Mouse (Mus musculus): Measurements from ENCODE around the gene Mvb12b. TPM values are rescaled to one million over a fixed set of nuclear protein-coding genes. Genes with fewer than 3 reads are reported as not detected.

The Mvb12b gene
- polyA plus RNA-seq, 1 experiment from 2014 or later = 16.6 TPM

DNA sequence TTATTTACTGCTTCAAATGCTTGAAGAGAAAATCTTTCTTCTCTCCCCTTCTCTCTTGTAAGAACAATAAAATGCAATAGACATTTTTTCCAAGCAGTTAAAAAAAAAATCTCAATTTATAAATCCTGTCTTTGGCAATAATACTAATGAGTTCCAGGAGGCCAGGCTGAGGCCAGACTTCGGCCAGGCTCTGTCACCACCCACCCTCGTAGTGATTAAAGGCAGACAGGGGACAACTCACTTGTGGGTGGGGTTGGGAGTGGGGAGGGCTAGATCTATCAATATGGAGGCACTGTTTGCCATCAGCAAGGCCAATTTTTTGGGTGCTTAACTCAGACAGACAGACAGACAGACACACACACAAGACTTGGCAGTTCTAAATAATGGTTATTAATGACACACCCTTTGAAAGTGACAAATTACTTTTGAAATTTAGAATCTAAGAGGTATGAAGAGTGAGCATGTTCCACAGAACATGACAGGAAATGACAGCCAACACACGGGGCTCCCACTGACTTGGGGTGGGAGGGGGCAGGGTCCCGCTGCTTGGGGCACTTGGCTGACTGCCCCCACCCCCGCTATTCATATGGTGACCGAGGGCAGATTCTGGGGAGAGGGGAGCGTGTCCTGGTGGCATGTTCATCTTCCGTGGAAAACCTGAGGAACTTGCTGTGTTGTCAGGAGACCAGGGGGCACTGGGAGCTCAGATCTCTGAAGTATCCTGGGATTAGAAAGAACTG lies 74.1 kb downstream of the Mvb12b start:
- Histone ChIP-seq H3K4me1 (replicated peaks) (peaks cover 13% of the 10 kb centered on the region; the same call in 1 of the 2 replicates), H3K4me3 (no peak overlapping the region), H3K27ac (ENCODE audit: poor library complexity, severe bottlenecking) (no peak overlapping the region), H3K36me3 (no peaks in the 10 kb centered on the region), H3K4me2 (no peak overlapping the region), H3K27me3 (replicated peaks) (peaks cover 5% of the 10 kb centered on the region), H3K9me3 (replicated peaks) (no peaks in the 10 kb centered on the region), H3K9ac (no peak overlapping the region)
- 52% methylated on average over 8 of the region's 8 CpGs for WGBS
- ATAC-seq (ENCODE audit: insufficient number of reproducible peaks, low FRiP score) = no peak

DNA sequence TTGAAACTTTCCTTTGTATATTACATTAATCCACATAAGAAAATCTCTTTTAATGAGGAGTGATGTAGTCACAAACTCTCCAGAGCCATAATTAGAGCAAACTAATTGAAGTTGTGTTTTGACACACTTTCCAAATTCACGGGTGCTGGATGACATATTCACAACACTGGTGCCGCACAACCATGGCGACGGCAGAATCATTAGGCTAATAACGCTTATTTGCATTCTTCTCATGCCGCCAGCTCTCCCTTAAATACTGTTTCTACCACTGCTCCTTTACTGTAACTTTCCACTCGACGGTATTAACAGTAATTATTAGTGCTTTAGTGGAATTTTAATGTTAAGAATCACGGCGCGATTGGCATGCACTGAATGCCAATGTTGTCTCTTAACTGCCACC lies 74.8 kb downstream of the Mvb12b start:
- Histone ChIP-seq H3K36me3 (no peaks in the 10 kb centered on the region), H3K4me3 (no peak overlapping the region), H3K27me3 (replicated peaks) (peaks cover 5% of the 10 kb centered on the region), H3K4me1 (replicated peaks) (peaks cover 13% of the 10 kb centered on the region; the same call in 1 of the 2 replicates), H3K9ac (no peak overlapping the region), H3K27ac (ENCODE audit: poor library complexity, severe bottlenecking) (no peak overlapping the region), H3K4me2 (no peak overlapping the region), H3K9me3 (replicated peaks) (no peaks in the 10 kb centered on the region)
- WGBS = 77% methylated on average over 11 of the region's 11 CpGs
- ATAC-seq (ENCODE audit: insufficient number of reproducible peaks, low FRiP score) = no peak

DNA sequence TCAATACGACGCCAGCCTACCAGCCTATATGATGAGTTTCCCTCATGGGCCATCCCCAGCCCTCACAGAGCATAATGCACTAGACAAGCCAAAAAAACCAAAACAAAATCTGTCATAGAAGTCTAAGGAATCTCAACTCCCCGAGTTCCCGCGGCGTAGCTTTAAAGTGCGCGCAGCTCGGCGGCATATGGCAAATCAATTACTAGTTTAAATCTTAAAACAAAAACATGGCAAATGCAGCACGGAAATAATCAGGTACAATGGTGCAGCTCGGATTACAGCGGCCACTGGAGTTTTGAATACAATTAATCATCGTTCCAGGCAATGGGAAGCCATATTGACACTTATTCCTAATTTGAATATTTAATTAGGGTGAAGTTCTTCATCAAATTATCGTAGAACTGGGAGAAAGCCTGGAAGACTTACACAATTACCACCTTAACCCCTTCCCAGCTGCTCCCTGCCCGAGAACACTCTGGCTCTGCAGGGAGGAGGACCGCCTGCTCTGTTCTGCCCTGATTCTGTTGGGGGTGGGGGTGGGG lies 76.3 kb downstream of the Mvb12b start:
- no peak overlapping the region for H3K4me3 ChIP-seq
- no peaks in the 10 kb centered on the region for H3K9me3 ChIP-seq (replicated peaks)
- H3K27ac ChIP-seq (ENCODE audit: poor library complexity, severe bottlenecking) = no peak overlapping the region
- H3K4me2 ChIP-seq = no peak overlapping the region
- 76% methylated on average over 17 of the region's 17 CpGs for WGBS
- peaks cover 11% of the 10 kb centered on the region; the same call in 1 of the 2 replicates for H3K4me1 ChIP-seq (replicated peaks)
- no peak for ATAC-seq (ENCODE audit: insufficient number of reproducible peaks, low FRiP score)
- no peak overlapping the region for H3K9ac ChIP-seq
- peaks cover under 1% of the 10 kb centered on the region; the same call in 1 of the 2 replicates for H3K27me3 ChIP-seq (replicated peaks)
- H3K36me3 ChIP-seq = no peaks in the 10 kb centered on the region

DNA sequence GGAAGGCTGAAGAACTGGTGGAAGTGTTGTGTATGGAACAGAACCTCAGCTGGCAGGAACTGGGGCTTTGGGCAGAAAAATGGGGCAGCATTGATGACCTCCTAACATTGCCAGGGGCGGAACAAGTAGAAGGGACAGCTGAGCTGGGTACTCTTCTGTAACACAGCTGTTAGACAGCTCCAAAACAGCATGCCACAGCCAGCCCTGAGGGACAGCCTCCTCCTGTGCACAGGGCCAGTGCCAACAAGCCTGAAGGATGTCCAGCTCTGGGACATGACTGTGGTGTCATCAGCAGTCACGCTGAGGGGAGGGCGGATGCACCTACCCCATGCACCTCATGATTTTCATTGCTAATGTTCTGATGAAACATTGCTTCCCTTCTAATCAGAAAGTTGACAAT lies 78.7 kb downstream of the Mvb12b start:
- Histone ChIP-seq H3K9ac (no peak overlapping the region), H3K4me3 (no peak overlapping the region), H3K27me3 (replicated peaks) (0 out of 2 replicates have a peak, but pooled peaks cover 4% of the 10 kb centered on the region), H3K4me2 (no peak overlapping the region), H3K36me3 (no peaks in the 10 kb centered on the region), H3K9me3 (replicated peaks) (no peaks in the 10 kb centered on the region), H3K27ac (ENCODE audit: poor library complexity, severe bottlenecking) (no peak overlapping the region), H3K4me1 (replicated peaks) (0 out of 2 replicates have a peak, but pooled peaks cover 7% of the 10 kb centered on the region)
- 94% methylated on average over 3 of the region's 3 CpGs for WGBS
- no peak for ATAC-seq (ENCODE audit: insufficient number of reproducible peaks, low FRiP score)

DNA sequence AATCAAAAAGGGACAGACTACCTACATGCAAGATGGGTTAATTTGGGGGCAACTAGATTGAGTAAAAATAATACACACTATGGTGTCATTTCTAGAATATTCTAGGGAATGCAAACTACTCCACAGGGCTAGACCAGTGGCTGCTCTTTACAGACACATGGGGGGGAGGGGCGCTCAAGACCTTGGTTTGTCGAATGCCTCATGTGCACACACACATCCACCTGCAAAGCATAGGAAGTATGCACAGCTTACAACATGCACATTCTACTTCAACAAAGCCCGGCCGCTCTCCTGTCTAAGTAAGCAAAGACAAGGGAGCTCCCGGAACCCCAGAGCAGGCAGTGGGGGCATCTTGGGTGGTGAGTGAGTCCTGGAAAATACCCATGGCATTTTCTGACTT lies 79.7 kb downstream of the Mvb12b start:
- H3K9me3 ChIP-seq (replicated peaks) = no peaks in the 10 kb centered on the region
- H3K4me3 ChIP-seq = no peak overlapping the region
- 0 out of 2 replicates have a peak, but pooled peaks cover 7% of the 10 kb centered on the region for H3K4me1 ChIP-seq (replicated peaks)
- no peak overlapping the region for H3K27ac ChIP-seq (ENCODE audit: poor library complexity, severe bottlenecking)
- no peak overlapping the region for H3K9ac ChIP-seq
- no peaks in the 10 kb centered on the region for H3K36me3 ChIP-seq
- ATAC-seq (ENCODE audit: insufficient number of reproducible peaks, low FRiP score) = no peak
- H3K4me2 ChIP-seq = no peak overlapping the region
- H3K27me3 ChIP-seq (replicated peaks) = 0 out of 2 replicates have a peak, but pooled peaks cover 4% of the 10 kb centered on the region
- WGBS = 91% methylated on average over 5 of the region's 5 CpGs

DNA sequence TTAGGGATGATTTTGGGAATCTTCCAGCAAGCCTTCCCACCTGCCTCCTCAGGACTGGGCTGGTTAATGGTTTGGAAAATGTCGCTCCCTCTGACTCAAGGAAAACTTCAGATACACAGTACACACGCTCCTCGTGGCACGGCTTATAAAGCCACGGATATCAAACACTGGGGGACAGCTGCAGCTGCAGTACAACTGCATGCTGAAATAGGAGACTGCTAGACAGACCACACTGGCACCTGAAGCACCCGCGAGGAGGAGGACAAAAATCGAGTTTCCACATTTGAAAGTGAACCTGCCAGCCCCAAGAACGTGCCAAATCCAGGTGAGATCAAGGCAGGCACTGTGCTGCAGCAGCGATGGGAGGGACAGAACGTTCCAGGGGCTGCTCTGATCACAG lies 82.1 kb downstream of the Mvb12b start:
- 81% methylated on average over 11 of the region's 11 CpGs for WGBS
- no peak overlapping the region for H3K27ac ChIP-seq (ENCODE audit: poor library complexity, severe bottlenecking)

DNA sequence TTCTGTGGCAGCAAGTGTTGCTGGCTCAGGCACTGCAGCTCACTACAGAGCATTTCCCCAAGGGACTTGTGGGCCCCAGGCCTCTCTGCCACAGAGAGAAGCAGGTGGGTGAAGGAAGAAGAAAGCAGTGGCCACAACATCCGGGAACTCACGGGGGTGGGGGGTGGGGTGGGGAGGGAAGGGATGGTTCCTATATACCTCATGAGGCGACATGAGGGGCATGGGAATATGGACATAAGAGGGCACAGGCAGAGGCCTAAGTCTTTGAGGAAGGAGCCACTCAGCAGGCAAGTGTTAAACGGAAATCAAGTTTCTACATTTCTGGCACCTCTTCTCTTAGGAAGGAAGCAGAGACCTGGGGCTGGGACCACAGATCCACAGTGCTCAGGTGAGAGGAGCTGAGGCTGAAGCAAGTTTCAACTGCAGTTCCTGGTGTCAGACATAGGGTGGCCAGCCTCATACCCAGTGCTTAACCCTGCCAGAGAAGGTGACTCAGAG lies 84.0 kb downstream of the Mvb12b start:
- Histone ChIP-seq H3K4me1 (replicated peaks) (peaks cover 16% of the 10 kb centered on the region), H3K4me3 (no peak overlapping the region), H3K36me3 (peaks cover 7% of the 10 kb centered on the region), H3K9me3 (replicated peaks) (no peaks in the 10 kb centered on the region), H3K9ac (no peak overlapping the region), H3K27ac (ENCODE audit: poor library complexity, severe bottlenecking) (no peak overlapping the region), H3K4me2 (no peak overlapping the region), H3K27me3 (replicated peaks) (0 out of 2 replicates have a peak, but pooled peaks cover 4% of the 10 kb centered on the region)
- WGBS = 78% methylated on average over 4 of the region's 4 CpGs
- no peak for ATAC-seq (ENCODE audit: insufficient number of reproducible peaks, low FRiP score)

More for the DNA sequence above, 82.1 kb downstream of the Mvb12b start:
- no peak overlapping the region for H3K4me2 ChIP-seq
- H3K27me3 ChIP-seq (replicated peaks) = 0 out of 2 replicates have a peak, but pooled peaks cover 4% of the 10 kb centered on the region
- H3K36me3 ChIP-seq = peaks cover 7% of the 10 kb centered on the region
- no peak for ATAC-seq (ENCODE audit: insufficient number of reproducible peaks, low FRiP score)
- H3K4me3 ChIP-seq = no peak overlapping the region
- no peak overlapping the region for H3K9ac ChIP-seq
- no peaks in the 10 kb centered on the region for H3K9me3 ChIP-seq (replicated peaks)
- peaks cover 15% of the 10 kb centered on the region for H3K4me1 ChIP-seq (replicated peaks)

DNA sequence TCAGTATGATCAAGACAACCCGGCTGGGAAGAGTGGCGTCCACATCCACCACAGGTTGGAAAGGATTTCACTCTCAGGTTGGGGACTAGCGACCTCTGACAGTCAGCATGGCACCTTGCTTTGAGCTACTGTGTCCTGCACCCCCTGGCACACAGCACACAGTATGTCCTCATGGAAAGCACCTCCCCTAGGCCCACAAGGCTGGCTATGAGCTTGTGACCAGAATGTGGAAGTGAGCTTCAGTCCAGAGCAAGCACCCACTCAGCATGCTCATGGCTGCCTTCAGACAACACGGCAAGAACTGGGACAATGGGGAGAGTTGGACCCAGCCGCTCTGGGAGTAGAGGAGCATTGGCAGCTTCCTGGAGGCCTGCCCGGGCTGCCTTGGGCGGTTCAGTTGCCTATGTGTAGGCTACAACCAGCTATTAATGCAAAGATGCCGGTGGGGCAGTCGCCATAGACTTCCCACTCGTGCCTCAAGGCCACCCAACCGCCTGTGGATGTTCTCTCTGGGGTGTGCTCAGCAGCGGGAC lies 84.6 kb downstream of the Mvb12b start:
- no peak for ATAC-seq (ENCODE audit: insufficient number of reproducible peaks, low FRiP score)
- H3K9me3 ChIP-seq (replicated peaks) = no peaks in the 10 kb centered on the region
- H3K9ac ChIP-seq = no peak overlapping the region
- no peak overlapping the region for H3K27ac ChIP-seq (ENCODE audit: poor library complexity, severe bottlenecking)
- no peak overlapping the region for H3K4me3 ChIP-seq
- H3K27me3 ChIP-seq (replicated peaks) = 0 out of 2 replicates have a peak, but pooled peaks cover 4% of the 10 kb centered on the region
- 92% methylated on average over 12 of the region's 12 CpGs for WGBS
- no peak overlapping the region for H3K4me2 ChIP-seq
- peaks cover 10% of the 10 kb centered on the region for H3K36me3 ChIP-seq
- H3K4me1 ChIP-seq (replicated peaks) = peaks cover 16% of the 10 kb centered on the region

DNA sequence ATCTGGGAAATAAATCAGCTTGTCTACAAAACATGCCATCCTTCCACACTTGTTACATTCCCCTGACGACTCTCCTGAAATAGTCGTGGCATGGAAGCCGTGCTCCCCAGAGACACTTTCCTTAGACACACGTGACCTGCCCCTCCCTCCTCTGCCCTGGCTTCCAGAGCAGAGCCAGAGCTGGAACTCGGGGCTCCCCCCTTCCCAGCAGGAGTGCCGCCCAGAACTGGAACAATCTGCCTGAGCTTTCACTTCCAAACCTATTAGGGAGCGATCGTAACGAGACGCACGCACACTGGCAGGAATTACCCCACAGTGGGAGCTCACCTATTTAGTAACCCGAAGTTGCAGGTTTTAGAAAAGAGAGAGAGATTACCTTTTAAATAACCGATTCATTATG lies 86.0 kb downstream of the Mvb12b start:
- no peak overlapping the region for H3K27ac ChIP-seq (ENCODE audit: poor library complexity, severe bottlenecking)
- H3K4me3 ChIP-seq = no peak overlapping the region
- H3K9me3 ChIP-seq (replicated peaks) = no peaks in the 10 kb centered on the region
- peaks cover 16% of the 10 kb centered on the region for H3K4me1 ChIP-seq (replicated peaks)
- 77% methylated on average over 13 of the region's 13 CpGs for WGBS
- peaks cover 10% of the 10 kb centered on the region for H3K36me3 ChIP-seq
- no peak overlapping the region for H3K9ac ChIP-seq
- H3K4me2 ChIP-seq = no peak overlapping the region
- 0 out of 2 replicates have a peak, but pooled peaks cover 4% of the 10 kb centered on the region for H3K27me3 ChIP-seq (replicated peaks)
- ATAC-seq (ENCODE audit: insufficient number of reproducible peaks, low FRiP score) = no peak

DNA sequence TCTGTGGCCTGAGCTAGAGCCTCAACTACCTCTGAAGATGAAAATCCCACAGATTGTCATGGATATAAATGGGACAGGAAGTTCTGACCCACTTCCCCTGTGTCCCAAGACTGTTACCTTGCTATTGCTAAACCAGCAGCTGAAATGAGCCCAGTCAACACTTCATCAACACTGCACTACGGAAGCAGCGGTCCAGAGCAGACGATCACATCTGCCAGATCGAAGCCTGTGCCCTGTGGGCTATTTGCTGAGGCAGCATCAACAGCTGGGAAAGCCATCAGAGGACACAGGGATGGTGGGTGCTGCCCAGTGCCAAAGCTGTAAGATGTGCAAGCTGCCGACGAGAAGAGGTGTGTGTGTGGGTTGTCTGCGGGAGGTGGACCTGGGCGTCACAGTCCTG lies 86.4 kb downstream of the Mvb12b start:
- peaks cover 16% of the 10 kb centered on the region for H3K4me1 ChIP-seq (replicated peaks)
- no peak for ATAC-seq (ENCODE audit: insufficient number of reproducible peaks, low FRiP score)
- WGBS = 69% methylated on average over 8 of the region's 8 CpGs

DNA sequence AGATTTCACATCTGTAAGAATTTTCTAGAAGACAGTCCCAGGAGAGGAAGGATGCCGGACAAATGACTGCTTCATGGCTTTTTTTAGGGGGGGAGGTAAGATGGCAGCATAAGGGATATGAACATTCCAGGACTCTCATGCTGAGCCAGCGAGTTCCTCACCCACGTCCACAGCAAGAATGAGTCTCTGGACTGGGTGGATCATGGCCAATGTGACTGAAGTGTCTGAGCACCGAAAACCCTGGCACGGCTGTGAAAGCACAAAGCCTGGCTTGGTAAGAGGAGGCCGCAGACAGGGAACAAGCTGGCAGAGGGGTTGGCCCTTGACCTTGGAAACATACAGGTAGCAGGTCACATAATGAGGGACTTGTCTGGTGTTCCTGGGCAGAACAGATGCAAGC lies 87.5 kb downstream of the Mvb12b start:
- Histone ChIP-seq H3K4me2 (no peak overlapping the region), H3K4me1 (replicated peaks) (peaks cover 18% of the 10 kb centered on the region), H3K9ac (no peak overlapping the region), H3K9me3 (replicated peaks) (no peaks in the 10 kb centered on the region), H3K36me3 (peaks cover 10% of the 10 kb centered on the region), H3K27ac (ENCODE audit: poor library complexity, severe bottlenecking) (no peak overlapping the region), H3K27me3 (replicated peaks) (peaks cover 3% of the 10 kb centered on the region; the same call in 1 of the 2 replicates), H3K4me3 (no peak overlapping the region)
- no peak for ATAC-seq (ENCODE audit: insufficient number of reproducible peaks, low FRiP score)
- 85% methylated on average over 6 of the region's 6 CpGs for WGBS

More for the DNA sequence above, 86.4 kb downstream of the Mvb12b start:
- no peak overlapping the region for H3K4me3 ChIP-seq
- H3K9ac ChIP-seq = no peak overlapping the region
- H3K27me3 ChIP-seq (replicated peaks) = peaks cover 3% of the 10 kb centered on the region; the same call in 1 of the 2 replicates
- no peak overlapping the region for H3K27ac ChIP-seq (ENCODE audit: poor library complexity, severe bottlenecking)
- peaks cover 10% of the 10 kb centered on the region for H3K36me3 ChIP-seq
- H3K9me3 ChIP-seq (replicated peaks) = no peaks in the 10 kb centered on the region
- H3K4me2 ChIP-seq = no peak overlapping the region

All from heart, embryonic 12.5 days (tissue).